Mouse (Mus musculus): Measurements from ENCODE around the gene Zbp1.

GRCm38 (mm10) chr2:173157871-173158270, 60.9 kb downstream of the Zbp1 start:
- TF ChIP-seq CTCF (IDR thresholded peaks at IDR 0.05; ENCODE audit: control insufficient read depth, insufficient read depth, insufficient read length) = no peak
- no peak for TF ChIP-seq CEBPB (IDR thresholded peaks at IDR 0.05; ENCODE audit: low read depth)
- no peak for TF ChIP-seq USF1 (IDR thresholded peaks at IDR 0.05; ENCODE audit: low read depth)
- TF ChIP-seq MAX (IDR thresholded peaks at IDR 0.05) = no peak
- TF ChIP-seq MYOD1 (IDR thresholded peaks at IDR 0.05; ENCODE audit: control insufficient read depth, insufficient read length, low read depth) = no peak
- no peak for TF ChIP-seq MYOG (IDR thresholded peaks at IDR 0.05; ENCODE audit: control insufficient read depth, extremely low read depth, insufficient read length)
- TF ChIP-seq FOSL1 (IDR thresholded peaks at IDR 0.05; ENCODE audit: insufficient read depth, low read length, poor library complexity, severe bottlenecking) = no peak

All from C2C12 (cell line).